Mouse (Mus musculus): Measurements from ENCODE around the gene Mettl14. TPM values are rescaled to one million over a fixed set of nuclear protein-coding genes. Genes with fewer than 3 reads are reported as not detected.
"Not testable (repeated sequence)": the region's sequence is repeated elsewhere in the genome, so short reads cannot be mapped to it uniquely, and the experiment has no call there.

Gene Mettl14
- total RNA-seq, 2 experiments from 2014 or later: 11.4 to 15.6 TPM

GRCm38 (mm10) chr3:123370927-123371326 is 15.0 kb downstream of the Mettl14 start:
- intact Hi-C loops (cut with DNase I): no loop called here
- no peak for DNase-seq (ENCODE audit: low spot score in 2 of 2)

DNA sequence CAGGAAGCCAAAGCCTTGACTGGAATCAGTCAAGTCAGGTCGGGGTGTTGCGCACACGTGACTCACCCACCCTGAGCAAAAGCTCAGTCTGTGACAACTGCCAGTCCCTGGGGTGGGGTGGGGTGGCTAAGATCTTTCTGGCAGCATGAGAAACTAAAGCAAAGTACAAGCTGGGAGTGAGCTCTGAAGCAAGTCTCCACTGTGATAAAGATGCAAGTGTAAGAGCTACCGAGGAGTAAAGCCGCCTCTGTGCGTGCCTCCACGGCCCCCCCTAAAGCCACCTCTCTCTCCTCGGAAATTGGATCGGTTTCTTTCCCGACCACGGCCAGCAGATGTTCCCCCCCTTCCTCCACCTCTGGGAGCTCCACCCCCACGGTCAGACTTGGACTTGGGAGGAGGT is 16.7 kb downstream of the Mettl14 start:
- DNase-seq (ENCODE audit: low spot score in 2 of 2): no peak
- intact Hi-C loops (cut with DNase I): no loop called here

- DNase-seq (ENCODE audit: low spot score in 2 of 2); intact Hi-C loops (cut with DNase I): not testable (repeated sequence)
Observed at GRCm38 (mm10) chr3:123366820-123367219, 19.1 kb downstream of the Mettl14 start.

- DNase-seq (ENCODE audit: low spot score in 2 of 2): no peak
- intact Hi-C loops (cut with DNase I): loop anchor here (10.0 kb wide), 1 partner anchor 122 kb away; the partner anchor contains the start of gene Synpo2
Observed at GRCm38 (mm10) chr3:123356377-123356991, 29.4 kb downstream of the Mettl14 start.

DNA sequence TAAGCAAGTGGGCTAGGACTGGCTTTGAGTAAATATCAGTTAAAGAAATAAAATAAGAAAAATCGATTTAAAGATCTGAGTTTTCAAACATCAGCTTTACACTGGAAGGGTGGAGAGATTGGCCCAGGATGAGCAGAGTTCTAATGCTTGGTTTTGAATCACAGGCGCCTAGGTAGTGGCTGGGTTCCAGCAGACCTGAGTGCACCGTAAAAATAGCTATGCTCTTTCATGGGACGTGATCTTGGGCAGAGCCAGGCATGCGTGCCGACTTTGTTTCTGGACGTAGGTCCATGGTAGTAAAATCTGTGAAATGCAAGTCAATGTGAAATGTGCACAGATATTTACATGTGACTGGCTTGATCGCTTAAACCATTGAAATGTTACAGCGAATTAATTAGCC is 31.5 kb downstream of the Mettl14 start:
- no peak for DNase-seq (ENCODE audit: low spot score in 2 of 2)
- intact Hi-C loops (cut with DNase I): loop anchor here (10.0 kb wide), 1 partner anchor 120 kb away; the partner anchor contains the start of gene Synpo2

- no peak for DNase-seq (ENCODE audit: low spot score in 2 of 2)
Observed at GRCm38 (mm10) chr3:123353661-123354060, 32.2 kb downstream of the Mettl14 start.

GRCm38 (mm10) chr3:123353183-123353582 is 32.7 kb downstream of the Mettl14 start:
- intact Hi-C loops (cut with DNase I): loop anchor here (2.0 to 10.0 kb wide), 2 partner anchors 118 to 184 kb away; partner anchors contain the start of gene Synpo2
- DNase-seq (ENCODE audit: low spot score in 2 of 2): no peak

More at GRCm38 (mm10) chr3:123353661-123354060, 32.2 kb downstream of the Mettl14 start:
- intact Hi-C loops (cut with DNase I): loop anchor here (2.0 to 10.0 kb wide), 2 partner anchors 119 to 185 kb away; partner anchors contain the start of gene Synpo2

GRCm38 (mm10) chr3:123351519-123351918 is 34.4 kb downstream of the Mettl14 start:
- DNase-seq (ENCODE audit: low spot score in 2 of 2): no peak
- intact Hi-C loops (cut with DNase I): loop anchor here (10.0 kb wide), 1 partner anchor 117 kb away; the partner anchor contains the start of gene Synpo2

GRCm38 (mm10) chr3:123350602-123351001 is 35.3 kb downstream of the Mettl14 start:
- DNase-seq (ENCODE audit: low spot score in 2 of 2): no peak
- intact Hi-C loops (cut with DNase I): loop anchor here (10.0 kb wide), 1 partner anchor 116 kb away; the partner anchor contains the start of gene Synpo2

DNA sequence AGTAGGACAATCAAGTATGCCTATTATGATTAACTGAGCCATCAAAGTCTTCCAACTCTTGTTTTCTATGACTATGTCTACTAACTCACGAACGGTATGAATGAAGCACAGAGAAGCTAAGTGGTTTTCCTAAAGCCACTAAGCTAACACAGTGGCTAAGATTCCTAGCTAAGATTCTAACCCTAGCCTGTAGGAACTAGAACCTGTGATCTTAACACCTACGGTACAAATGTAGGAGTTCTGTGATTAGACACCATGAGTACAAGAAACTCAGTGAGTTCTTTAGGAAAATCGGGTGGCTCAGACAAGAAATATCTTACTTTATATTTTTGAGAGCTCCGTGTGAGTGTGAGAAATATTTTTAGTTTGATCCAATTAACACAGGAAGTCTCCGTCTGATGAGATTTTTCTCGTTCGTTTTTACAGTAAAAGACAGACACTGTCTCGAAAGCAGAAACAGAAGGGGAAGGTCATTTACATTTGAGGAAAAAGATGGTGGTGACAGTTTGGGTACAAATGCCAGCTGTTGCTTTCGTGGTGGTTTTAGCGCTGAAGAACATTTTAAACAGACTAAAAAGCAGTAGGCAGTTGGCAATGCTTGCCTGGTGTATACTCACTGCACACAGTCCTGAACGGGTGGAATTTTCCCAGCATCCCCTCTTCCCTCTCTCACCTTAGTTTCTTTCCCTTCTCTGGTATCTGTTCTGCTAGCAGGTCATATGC is 37.7 kb downstream of the Mettl14 start:
- DNase-seq (ENCODE audit: low spot score in 2 of 2): peak in 1 of 2 experiments; percentile 17
- intact Hi-C loops (cut with DNase I): no loop called here

GRCm38 (mm10) chr3:123343690-123344089 is 42.2 kb downstream of the Mettl14 start:
- DNase-seq (ENCODE audit: low spot score in 2 of 2): no peak
- intact Hi-C loops (cut with DNase I): no loop called here

DNA sequence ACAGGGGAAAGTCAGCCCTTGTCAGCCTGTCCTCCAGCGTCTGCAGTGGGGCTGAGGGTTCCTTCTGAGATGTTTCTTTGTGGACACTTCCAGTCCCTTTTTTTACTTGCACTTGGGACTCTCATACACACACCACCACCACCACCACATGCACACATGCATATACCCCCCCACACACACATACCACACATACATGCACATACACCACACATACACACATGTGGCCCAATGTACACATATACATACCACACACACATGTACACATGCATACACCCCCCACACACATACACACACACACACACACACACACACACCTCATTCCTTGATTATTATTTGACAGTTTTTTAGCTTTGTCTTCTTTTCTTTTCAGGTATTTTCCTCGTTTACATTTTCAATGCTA is 44.9 kb downstream of the Mettl14 start:
- DNase-seq (ENCODE audit: low spot score in 2 of 2): no peak
- intact Hi-C loops (cut with DNase I): no loop called here

- no peak for DNase-seq (ENCODE audit: low spot score in 2 of 2)
- intact Hi-C loops (cut with DNase I): no loop called here
Observed at GRCm38 (mm10) chr3:123338666-123339195, 47.2 kb downstream of the Mettl14 start.

- DNase-seq (ENCODE audit: low spot score in 2 of 2): no peak
- intact Hi-C loops (cut with DNase I): no loop called here
Observed at GRCm38 (mm10) chr3:123337853-123338252, 48.1 kb downstream of the Mettl14 start.

GRCm38 (mm10) chr3:123336951-123337350 is 49.0 kb downstream of the Mettl14 start:
- intact Hi-C loops (cut with DNase I): no loop called here
- DNase-seq (ENCODE audit: low spot score in 2 of 2): no peak

GRCm38 (mm10) chr3:123336455-123336854 is 49.5 kb downstream of the Mettl14 start:
- intact Hi-C loops (cut with DNase I): no loop called here
- DNase-seq (ENCODE audit: low spot score in 2 of 2): no peak

DNA sequence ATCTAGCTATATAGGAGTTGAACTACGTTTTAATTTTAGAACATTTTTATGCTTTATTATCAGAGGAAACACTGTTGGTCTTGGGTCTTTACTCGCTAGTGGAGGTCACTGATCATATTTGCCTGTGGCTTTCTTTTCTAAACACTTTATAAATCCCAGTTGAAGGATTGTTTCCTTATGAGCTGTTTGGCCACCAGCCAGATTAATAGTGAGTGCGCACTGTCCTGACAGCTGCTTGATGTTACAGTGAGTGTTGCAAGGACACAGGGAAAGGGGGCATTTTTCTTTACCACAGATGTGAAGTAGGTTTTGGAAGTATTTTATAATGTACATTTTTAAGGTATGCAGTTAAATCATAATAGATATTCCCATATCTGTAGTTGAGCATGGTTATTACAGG is 50.4 kb downstream of the Mettl14 start:
- intact Hi-C loops (cut with DNase I): no loop called here
- no peak for DNase-seq (ENCODE audit: low spot score in 2 of 2)

GRCm38 (mm10) chr3:123334947-123335346 is 51.0 kb downstream of the Mettl14 start:
- DNase-seq (ENCODE audit: low spot score in 2 of 2): no peak

GRCm38 (mm10) chr3:123333055-123333424 is 52.9 kb downstream of the Mettl14 start:
- intact Hi-C loops (cut with DNase I): no loop called here
- no peak for DNase-seq (ENCODE audit: low spot score in 2 of 2)

More at GRCm38 (mm10) chr3:123334947-123335346, 51.0 kb downstream of the Mettl14 start:
- intact Hi-C loops (cut with DNase I): no loop called here

DNA sequence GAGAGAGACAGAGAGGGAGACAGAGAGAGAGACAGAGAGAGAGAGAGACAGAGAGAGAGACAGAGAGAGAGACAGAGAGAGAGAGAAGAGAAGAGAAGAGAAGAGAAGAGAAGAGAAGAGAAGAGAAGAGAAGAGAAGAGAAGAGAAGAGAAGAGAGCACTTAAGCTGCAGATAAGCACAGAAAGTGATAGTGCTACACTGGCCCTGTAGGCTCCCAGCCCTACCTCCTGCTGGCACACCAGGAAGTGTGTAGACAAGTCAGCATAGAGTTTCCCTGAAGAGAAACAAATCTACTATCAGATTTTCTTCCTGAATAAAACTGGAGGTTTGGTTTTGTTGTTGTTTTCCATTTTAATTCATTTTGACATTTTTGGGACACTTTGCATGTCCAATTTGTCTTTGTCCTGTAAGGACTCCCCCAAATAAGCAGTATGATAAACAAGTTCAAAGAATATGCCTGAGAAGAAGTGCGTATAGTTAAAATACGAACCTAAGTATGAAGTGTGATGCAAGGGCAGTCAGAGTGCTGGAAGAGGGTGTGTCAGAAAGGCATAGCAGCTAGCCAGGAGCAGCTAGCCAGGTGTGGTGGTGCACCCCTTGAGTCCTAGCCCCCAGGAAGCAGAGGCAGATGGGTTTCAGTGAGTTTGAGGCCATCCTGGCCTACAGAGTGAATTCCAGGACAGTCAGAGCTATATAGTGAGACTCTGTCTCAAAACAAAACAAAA is 53.4 kb downstream of the Mettl14 start:
- intact Hi-C loops (cut with DNase I): no loop called here
- no peak for DNase-seq (ENCODE audit: low spot score in 2 of 2)
